1 mouse cellular context compared by ENCODE assay signal in the genomic region with DNA sequence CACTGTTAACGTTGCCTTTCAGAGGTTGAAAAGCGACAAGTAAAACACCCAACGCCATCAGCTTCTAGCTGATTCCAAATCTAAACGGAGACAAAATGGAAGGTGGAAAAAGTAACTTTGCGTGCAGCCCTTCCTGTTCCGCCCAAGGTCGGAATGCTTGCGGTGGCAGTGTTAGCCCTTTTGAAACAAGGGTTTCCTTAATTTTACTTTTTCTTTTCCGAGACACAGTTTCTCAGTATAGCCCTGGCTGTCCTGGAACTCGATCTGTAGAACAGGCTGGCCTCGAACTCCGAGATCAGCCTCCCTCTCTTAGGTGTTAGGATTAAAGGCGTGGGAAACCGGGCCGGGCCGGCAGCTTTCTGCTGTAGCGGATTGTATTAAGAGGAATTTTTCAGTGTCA.
TF ChIP-seq lines count a peak whose summit lies in the region.

No protein-coding gene starts in this region.

TF ChIP-seq in CH12.LX, 34 proteins besides CTCF, POLR2A, EP300 and RAD21 (continued from another document):
- TF ChIP-seq SIN3A (IDR thresholded peaks at IDR 0.05; ENCODE audit: low read length) (peak; percentile 86), RCOR1 (conservative IDR thresholded peaks at IDR 0.05; ENCODE audit: low read depth, low read length) (no peak), CHD2 (IDR thresholded peaks at IDR 0.05; ENCODE audit: low read length) (no peak), TCF12 (IDR thresholded peaks at IDR 0.05; ENCODE audit: low read depth, low read length) (no peak), NRF1 (IDR thresholded peaks at IDR 0.05; ENCODE audit: low read depth, low read length) (no peak), MAZ (IDR thresholded peaks at IDR 0.05; ENCODE audit: low read depth, low read length) (no peak), ZNF384 (IDR thresholded peaks at IDR 0.05; ENCODE audit: low read depth, low read length) (no peak), ZMIZ1 (IDR thresholded peaks at IDR 0.05; ENCODE audit: low read depth, low read length) (no peak), MEF2A (IDR thresholded peaks at IDR 0.05; ENCODE audit: borderline replicate concordance, low read depth, low read length) (no peak; the same call in 1 of the 2 replicates), GABPA (IDR thresholded peaks at IDR 0.05; ENCODE audit: insufficient replicate concordance, low read depth, low read length) (no peak), TBP (conservative IDR thresholded peaks at IDR 0.05; ENCODE audit: low read depth, low read length) (no peak), SMC3 (IDR thresholded peaks at IDR 0.05; ENCODE audit: low read depth, low read length) (no peak), MAFK (IDR thresholded peaks at IDR 0.05; ENCODE audit: insufficient replicate concordance, low read length) (no peak), USF2 (conservative IDR thresholded peaks at IDR 0.05; ENCODE audit: low read depth, low read length) (no peak), MAX (IDR thresholded peaks at IDR 0.05; ENCODE audit: low read length) (no peak), IRF4 (IDR thresholded peaks at IDR 0.05; ENCODE audit: low read depth, low read length) (no peak), KAT2A (IDR thresholded peaks at IDR 0.05; ENCODE audit: insufficient replicate concordance, low read length) (no peak)
